Comparison of ENCODE assay signal across 23 mouse cellular contexts in genomic region chr14:48707391-48707790, GRCm38 (mm10). TPM values are rescaled to one million over a fixed set of nuclear protein-coding genes. Genes with fewer than 3 reads are reported as not detected.
DNase-seq lines count a peak whose midpoint lies in the region; ATAC-seq lines count a peak whose summit lies in the region.
"Had no signal": no experiment of that assay in that cellular context is flagged by ENCODE, and none has a peak within 500 bp of the region (broad histone marks: within the 10 kb centered on the region; RNA-seq: fewer than 3 reads in every experiment).

No protein-coding gene starts in this region.

- no peak overlapping the region for H3K27ac ChIP-seq in embryonic facial prominence, embryonic 14.5 days (replicated peaks; ENCODE audit: low read depth, low read length)
- no peak overlapping the region for H3K27ac ChIP-seq in embryonic facial prominence, embryonic 10.5 days (replicated peaks)
- no peak overlapping the region for H3K27ac ChIP-seq in midbrain, embryonic 11.5 days (ENCODE audit: low read depth, low read length)
- H3K27ac ChIP-seq in midbrain, embryonic 16.5 days (ENCODE audit: low read length) = no peak overlapping the region
- no peak overlapping the region for H3K27ac ChIP-seq in midbrain, embryonic 14.5 days (replicated peaks; ENCODE audit: low read depth, low read length)
- no peak overlapping the region for H3K27ac ChIP-seq in midbrain, embryonic 13.5 days
- H3K27ac ChIP-seq: embryonic facial prominence, embryonic 12.5 days; embryonic facial prominence, embryonic 15.5 days; forebrain, embryonic 12.5 days had no signal

- ATAC-seq in embryonic facial prominence, embryonic 14.5 days (ENCODE audit: low read depth) = no peak
- no peak for ATAC-seq in midbrain, embryonic 11.5 days (ENCODE audit: low FRiP score)
- ATAC-seq in midbrain, embryonic 16.5 days = no peak
- ATAC-seq in midbrain, embryonic 14.5 days (ENCODE audit: low FRiP score, low TSS enrichment) = no peak
- ATAC-seq in midbrain, embryonic 13.5 days = no peak
- ATAC-seq: forebrain, embryonic 14.5 days; forebrain, embryonic 16.5 days had no signal

- H3K27me3 ChIP-seq in embryonic facial prominence, embryonic 14.5 days (replicated peaks; ENCODE audit: control insufficient read depth, insufficient read depth, low read length) = peaks cover 33% of the 10 kb centered on the region
- peaks cover 72% of the 10 kb centered on the region for H3K27me3 ChIP-seq in embryonic facial prominence, embryonic 10.5 days (replicated peaks; ENCODE audit: low read depth, poor library complexity, severe bottlenecking)
- no peaks in the 10 kb centered on the region for H3K27me3 ChIP-seq in midbrain, embryonic 11.5 days (ENCODE audit: control insufficient read depth, insufficient read depth, low read length)
- no peaks in the 10 kb centered on the region for H3K27me3 ChIP-seq in midbrain, embryonic 16.5 days (ENCODE audit: control insufficient read depth, insufficient read depth, low read depth, low read length)
- H3K27me3 ChIP-seq in midbrain, embryonic 14.5 days (ENCODE audit: control insufficient read depth, insufficient read depth, low read length) = peaks cover 5% of the 10 kb centered on the region; the same call in 1 of the 2 replicates
- 0 out of 2 replicates have a peak, but pooled peaks cover 2% of the 10 kb centered on the region for H3K27me3 ChIP-seq in midbrain, embryonic 13.5 days

- WGBS in embryonic facial prominence, embryonic 14.5 days = 52% methylated on average over 5 of the region's 5 CpGs
- WGBS in embryonic facial prominence, embryonic 10.5 days = 54% methylated on average over 5 of the region's 5 CpGs
- 37% methylated on average over 5 of the region's 5 CpGs for whole genome bisulfite sequencing in midbrain, embryonic 11.5 days
- 39% methylated on average over 5 of the region's 5 CpGs for WGBS in midbrain, embryonic 16.5 days
- 33% methylated on average over 5 of the region's 5 CpGs for WGBS in midbrain, embryonic 14.5 days
- 30% methylated on average over 5 of the region's 5 CpGs for whole genome bisulfite sequencing in midbrain, embryonic 13.5 days

- no peaks in the 10 kb centered on the region for H3K4me1 ChIP-seq in embryonic facial prominence, embryonic 14.5 days (ENCODE audit: control insufficient read depth, insufficient read depth, low read length)
- H3K4me1 ChIP-seq in embryonic facial prominence, embryonic 10.5 days = peaks cover 24% of the 10 kb centered on the region
- peaks cover 26% of the 10 kb centered on the region for H3K4me1 ChIP-seq in midbrain, embryonic 11.5 days (ENCODE audit: control insufficient read depth, insufficient read depth, low read length)
- peaks cover 15% of the 10 kb centered on the region for H3K4me1 ChIP-seq in midbrain, embryonic 16.5 days (ENCODE audit: control insufficient read depth, insufficient read depth, low read length)
- peaks cover 24% of the 10 kb centered on the region for H3K4me1 ChIP-seq in midbrain, embryonic 14.5 days (ENCODE audit: control insufficient read depth, insufficient read depth, low read length)
- peaks cover 30% of the 10 kb centered on the region for H3K4me1 ChIP-seq in midbrain, embryonic 13.5 days (replicated peaks)

- no peak overlapping the region for H3K4me3 ChIP-seq in embryonic facial prominence, embryonic 14.5 days (ENCODE audit: low read depth, low read length)
- H3K4me3 ChIP-seq in embryonic facial prominence, embryonic 10.5 days = no peak overlapping the region
- H3K4me3 ChIP-seq in midbrain, embryonic 11.5 days (ENCODE audit: low read depth, low read length) = no peak overlapping the region
- H3K4me3 ChIP-seq in midbrain, embryonic 16.5 days (ENCODE audit: low read depth, low read length) = no peak overlapping the region
- H3K4me3 ChIP-seq in midbrain, embryonic 14.5 days (replicated peaks; ENCODE audit: low read depth, low read length) = no peak overlapping the region
- no peak overlapping the region for H3K4me3 ChIP-seq in midbrain, embryonic 13.5 days (replicated peaks)
- H3K4me3 ChIP-seq: embryonic facial prominence, embryonic 12.5 days; embryonic facial prominence, embryonic 15.5 days; erythroblast, embryonic 14.5 days; forebrain, embryonic 10.5 days; forebrain, embryonic 12.5 days had no signal

- no peak overlapping the region for H3K4me2 ChIP-seq in embryonic facial prominence, embryonic 14.5 days (ENCODE audit: low read depth, low read length)
- H3K4me2 ChIP-seq in midbrain, embryonic 11.5 days = no peak overlapping the region; the same call in 1 of the 2 replicates
- H3K4me2 ChIP-seq in midbrain, embryonic 16.5 days (ENCODE audit: low read length) = no peak overlapping the region
- H3K4me2 ChIP-seq in midbrain, embryonic 14.5 days (ENCODE audit: low read length) = no peak overlapping the region
- H3K4me2 ChIP-seq in midbrain, embryonic 13.5 days (replicated peaks) = no peak overlapping the region
- H3K4me2 ChIP-seq: embryonic facial prominence, embryonic 12.5 days; embryonic facial prominence, embryonic 15.5 days had no signal

- H3K36me3 ChIP-seq in embryonic facial prominence, embryonic 14.5 days (ENCODE audit: control insufficient read depth, insufficient read depth, low read length) = no peaks in the 10 kb centered on the region
- H3K36me3 ChIP-seq in embryonic facial prominence, embryonic 10.5 days (replicated peaks) = no peaks in the 10 kb centered on the region
- no peaks in the 10 kb centered on the region for H3K36me3 ChIP-seq in midbrain, embryonic 11.5 days (ENCODE audit: control insufficient read depth, insufficient read depth, low read length)
- H3K36me3 ChIP-seq in midbrain, embryonic 16.5 days (ENCODE audit: control insufficient read depth, insufficient read depth, low read length) = no peaks in the 10 kb centered on the region
- H3K36me3 ChIP-seq in midbrain, embryonic 14.5 days (ENCODE audit: control insufficient read depth, insufficient read depth, low read length) = no peaks in the 10 kb centered on the region
- H3K36me3 ChIP-seq in midbrain, embryonic 13.5 days = no peaks in the 10 kb centered on the region
- H3K36me3 ChIP-seq: embryonic facial prominence, embryonic 12.5 days; embryonic facial prominence, embryonic 15.5 days; forebrain, embryonic 10.5 days; forebrain, embryonic 12.5 days had no signal

- H3K9ac ChIP-seq in embryonic facial prominence, embryonic 14.5 days (ENCODE audit: low read depth, low read length) = no peak overlapping the region
- H3K9ac ChIP-seq in midbrain, embryonic 11.5 days (ENCODE audit: low read length) = no peak overlapping the region
- no peak overlapping the region for H3K9ac ChIP-seq in midbrain, embryonic 16.5 days (ENCODE audit: low read depth, low read length)
- no peak overlapping the region; the same call in 1 of the 2 replicates for H3K9ac ChIP-seq in midbrain, embryonic 14.5 days (replicated peaks; ENCODE audit: low read length)
- H3K9ac ChIP-seq in midbrain, embryonic 13.5 days (replicated peaks) = no peak overlapping the region
- H3K9ac ChIP-seq: embryonic facial prominence, embryonic 12.5 days; embryonic facial prominence, embryonic 15.5 days; forebrain, embryonic 12.5 days had no signal

- no peaks in the 10 kb centered on the region for H3K9me3 ChIP-seq in embryonic facial prominence, embryonic 14.5 days (ENCODE audit: control insufficient read depth, low read length)
- H3K9me3 ChIP-seq in embryonic facial prominence, embryonic 10.5 days = no peaks in the 10 kb centered on the region
- H3K9me3 ChIP-seq in midbrain, embryonic 11.5 days (ENCODE audit: control insufficient read depth, low read length) = no peaks in the 10 kb centered on the region
- no peaks in the 10 kb centered on the region for H3K9me3 ChIP-seq in midbrain, embryonic 16.5 days (replicated peaks; ENCODE audit: control insufficient read depth, low read length, poor library complexity, severe bottlenecking)
- H3K9me3 ChIP-seq in midbrain, embryonic 14.5 days (ENCODE audit: control insufficient read depth, low read length) = no peaks in the 10 kb centered on the region
- no peaks in the 10 kb centered on the region for H3K9me3 ChIP-seq in midbrain, embryonic 13.5 days
- H3K9me3 ChIP-seq: embryonic facial prominence, embryonic 12.5 days; embryonic facial prominence, embryonic 15.5 days; forebrain, embryonic 10.5 days; forebrain, embryonic 12.5 days had no signal

- DNase-seq in embryonic facial prominence, embryonic 14.5 days (ENCODE audit: low spot score) = peak; percentile 12
- DNase-seq in embryonic facial prominence, embryonic 10.5 days (ENCODE audit: low spot score) = no peak
- DNase-seq in midbrain, embryonic 11.5 days (ENCODE audit: low spot score, missing footprints) = peak; percentile 89
- DNase-seq in midbrain, embryonic 14.5 days = peak; percentile 30
- DNase-seq: adrenal gland, adult 2 months; adrenal gland, postnatal 10 days; adrenal gland, postnatal 25 days; cerebellum, adult 11 months; cerebellum, adult 18-20 months; cerebellum, adult 8-10 months; cerebellum, adult 9-11 months; cerebellum, postnatal 14 days; cerebellum, postnatal 36 days had no signal

RNA-seq across cellular contexts. Expression of gene Otx2, which starts 33.8 kb away (rescaled TPM):
- 5.5 and 5.7 TPM in 2 replicates for polyA plus RNA-seq in embryonic facial prominence, embryonic 14.5 days (2014; fragmentation: Nextera tagmentation; extraction: Ambion mirVana)
- polyA plus RNA-seq in embryonic facial prominence, embryonic 10.5 days (2016; fragmentation: Nextera tagmentation; extraction: Ambion mirVana) = 12.8 and 15.2 TPM in 2 replicates
- polyA plus RNA-seq in midbrain, embryonic 11.5 days (2014; fragmentation: Nextera tagmentation; extraction: Ambion mirVana) = 229 and 230 TPM in 2 replicates
- 69.3 and 79.5 TPM in 2 replicates for polyA plus RNA-seq in midbrain, embryonic 16.5 days (2015; fragmentation: Nextera tagmentation; extraction: Ambion mirVana)
- 103 and 129 TPM in 2 replicates for polyA plus RNA-seq in midbrain, embryonic 14.5 days (2014; fragmentation: Nextera tagmentation; extraction: Ambion mirVana)
- 133 and 155 TPM in 2 replicates for polyA plus RNA-seq in midbrain, embryonic 13.5 days (2015; fragmentation: Nextera tagmentation; extraction: Ambion mirVana)
- polyA plus RNA-seq: adrenal gland, adult 2 months; C2C12; erythroblast, embryonic 14.5 days had no signal
